Mouse (Mus musculus): Measurements from ENCODE around the gene 1810013L24Rik.
"Not testable (repeated sequence)": the region's sequence is repeated elsewhere in the genome, so short reads cannot be mapped to it uniquely, and the experiment has no call there.

The 1810013L24Rik gene

DNA sequence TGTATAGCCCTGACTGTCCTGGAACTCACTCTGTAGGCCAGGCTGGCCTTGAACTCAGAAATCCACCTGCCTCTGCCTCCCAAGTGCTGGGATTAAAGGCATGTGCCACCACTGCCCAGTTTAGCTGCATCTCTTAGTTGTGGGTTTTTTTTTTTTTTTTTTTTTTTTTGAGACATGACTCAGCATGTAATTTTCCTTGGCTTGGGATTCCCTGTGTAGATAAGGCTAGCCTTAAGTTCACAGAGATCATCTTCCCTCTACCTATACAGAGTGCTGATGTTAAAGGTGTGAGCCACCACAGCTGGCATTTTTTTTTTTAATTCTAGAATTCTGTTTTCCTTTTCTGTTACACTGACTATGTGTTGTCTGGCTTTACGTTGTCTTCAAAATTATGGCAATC, 7.7 kb downstream of the 1810013L24Rik start:
- no peak for DNase-seq

DNA sequence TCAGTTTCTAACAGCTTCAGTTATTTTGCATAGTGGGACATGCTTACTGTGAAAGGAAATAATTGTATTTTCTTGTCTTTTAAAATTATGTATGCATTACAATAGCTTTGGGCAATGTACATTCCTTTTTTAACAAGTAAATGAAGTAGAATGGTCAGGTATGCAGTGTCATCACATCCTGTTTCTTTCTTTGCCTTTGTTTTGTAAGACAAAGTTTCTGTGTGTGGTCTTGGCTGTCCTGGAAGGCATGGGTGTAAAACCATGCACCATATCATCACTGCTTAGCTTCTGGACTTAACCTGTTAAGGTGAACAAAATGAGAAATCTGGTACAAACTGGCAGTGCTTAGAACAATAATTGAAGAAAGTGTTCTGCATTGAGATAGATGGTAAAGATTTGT, 9.0 kb downstream of the 1810013L24Rik start:
- DNase-seq, result no peak

DNA sequence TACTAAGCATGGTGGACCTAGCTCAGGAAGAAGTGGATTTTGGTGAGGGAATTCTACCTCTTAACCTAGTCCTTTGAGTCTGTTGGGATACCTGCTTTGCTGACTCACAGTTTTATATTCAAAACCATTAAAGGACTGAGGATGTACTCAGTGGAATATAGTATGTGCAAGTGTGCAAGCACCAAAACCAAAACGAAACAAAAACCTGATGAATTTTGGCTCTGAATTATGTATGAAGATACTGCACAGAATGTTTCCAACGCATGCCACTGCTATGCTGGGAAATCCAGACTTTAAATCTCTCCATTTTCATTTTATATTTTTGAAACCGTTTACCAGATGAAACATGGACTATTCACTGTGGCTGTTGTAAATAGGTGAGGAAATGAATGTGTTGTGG, 10.7 kb downstream of the 1810013L24Rik start:
- DNase-seq, result no peak

DNA sequence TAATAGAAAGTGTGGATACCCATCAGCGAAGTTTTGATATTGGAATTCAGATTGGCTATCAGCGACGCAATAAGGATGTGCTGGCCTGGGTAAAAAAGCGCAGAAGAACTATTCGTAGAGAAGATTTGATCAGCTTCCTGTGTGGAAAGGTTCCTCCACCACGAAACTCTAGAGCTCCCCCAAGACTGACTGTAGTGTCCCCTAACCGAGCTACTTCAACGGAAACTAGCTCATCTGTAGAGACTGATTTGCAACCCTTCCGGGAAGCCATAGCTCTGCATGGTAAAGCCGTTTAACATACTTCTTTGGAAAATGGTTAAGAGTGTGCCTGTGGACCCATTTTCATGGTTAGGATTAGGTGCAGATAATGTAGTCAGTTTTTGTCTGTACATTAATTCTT, 13.1 kb downstream of the 1810013L24Rik start:
- DNase-seq, result no peak

DNA sequence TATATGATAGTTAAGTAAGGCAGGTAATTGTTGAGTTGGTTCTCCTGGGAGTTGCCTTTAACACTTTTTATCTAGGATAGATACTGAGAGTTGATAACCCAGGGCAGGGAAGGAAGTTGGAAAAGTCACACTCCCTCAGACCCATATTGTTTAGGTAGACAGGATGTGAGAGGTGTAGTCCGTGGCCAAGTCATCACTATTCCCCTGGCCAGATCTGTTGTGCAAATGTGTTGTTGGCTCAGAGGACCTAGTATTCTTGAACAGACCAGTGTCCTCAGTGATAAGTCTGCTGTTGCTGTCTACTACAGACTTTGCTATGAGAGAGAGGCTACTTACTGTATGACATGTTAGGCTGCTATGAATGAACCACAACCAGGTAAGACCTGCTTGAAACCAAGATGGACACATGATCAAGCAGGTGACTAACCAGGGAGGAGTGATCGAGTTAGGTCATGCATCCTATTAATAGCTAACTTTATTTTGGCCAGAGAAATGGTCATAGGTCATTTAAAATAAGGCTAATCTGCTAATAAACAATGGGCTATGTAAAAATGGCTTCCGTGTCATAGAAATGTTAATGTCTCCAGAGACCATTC, 13.8 kb downstream of the 1810013L24Rik start:
- DNase-seq, result no peak

DNA sequence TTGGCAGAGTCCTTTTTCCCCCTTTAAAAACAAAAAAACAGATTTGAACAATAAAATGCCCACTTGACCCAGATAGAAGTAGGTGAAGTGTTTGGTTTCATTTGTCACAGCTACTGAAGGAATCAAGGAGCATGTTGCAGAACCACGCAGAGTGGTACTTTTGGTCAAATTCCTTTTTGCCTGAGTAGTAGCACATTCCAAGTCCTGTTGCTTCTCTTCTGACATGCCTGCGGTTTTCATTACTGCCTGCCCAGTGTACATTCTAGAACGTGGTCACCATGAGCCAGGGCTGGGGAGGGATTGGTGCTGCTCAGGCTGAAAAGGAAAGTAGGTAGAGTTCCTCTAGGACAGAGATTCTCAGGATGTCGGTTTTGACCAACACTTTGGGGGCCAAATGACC, 16.1 kb downstream of the 1810013L24Rik start:
- DNase-seq, result no peak

DNA sequence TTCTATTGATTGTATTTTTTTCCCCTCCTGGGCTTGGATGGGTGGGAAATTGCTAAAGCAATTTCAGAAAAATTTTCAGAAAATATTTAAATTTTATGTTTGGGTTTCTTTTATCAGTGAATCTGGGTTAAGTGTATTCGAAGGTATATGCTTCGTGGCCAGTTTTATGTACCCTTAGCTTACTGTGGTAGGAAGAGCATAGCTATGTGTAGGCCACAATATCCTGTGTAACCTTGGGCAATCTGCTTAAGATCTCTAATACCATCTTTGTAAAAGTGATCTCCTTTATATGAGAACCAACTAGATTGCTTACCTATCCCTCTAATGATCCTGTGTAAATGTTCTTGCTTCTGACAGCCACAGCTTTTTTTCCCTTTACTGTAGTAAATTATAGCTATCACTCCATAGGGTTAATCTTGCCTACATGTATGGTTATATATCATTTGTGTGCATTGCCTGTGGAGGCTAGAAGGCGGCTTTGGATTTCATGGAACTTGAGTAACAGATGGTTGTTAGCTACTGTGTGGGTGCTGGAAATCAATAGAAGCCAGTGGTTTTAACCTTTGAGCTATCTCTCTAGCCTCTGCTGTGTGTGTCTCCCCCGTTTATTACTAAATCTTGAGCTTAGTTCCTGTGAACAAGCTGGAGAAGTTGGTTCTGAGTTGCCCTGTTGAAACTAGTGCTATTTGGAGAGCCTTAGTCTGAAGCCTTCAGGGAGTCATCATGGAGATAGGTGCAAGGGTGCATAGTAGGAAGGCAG, 18.6 kb downstream of the 1810013L24Rik start:
- DNase-seq, result no peak

DNA sequence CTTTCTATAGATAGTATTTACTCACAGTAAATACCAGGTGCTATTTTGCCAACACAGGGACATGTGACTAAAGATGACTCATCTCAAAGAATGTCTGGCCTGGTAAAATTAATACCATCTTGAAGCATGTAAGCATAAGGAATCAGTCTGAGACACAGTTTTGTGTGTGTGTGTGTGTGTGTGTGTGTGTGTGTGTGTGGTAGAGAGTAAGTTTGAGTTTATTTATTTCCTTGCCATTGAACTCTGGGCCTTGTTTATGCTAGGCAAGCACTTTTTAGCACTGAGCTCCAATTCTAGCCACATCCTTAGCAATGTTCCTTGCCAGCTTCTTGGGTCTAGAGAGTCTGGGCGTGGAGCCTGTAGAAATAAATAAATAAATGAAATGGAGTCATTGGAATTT, 20.0 kb downstream of the 1810013L24Rik start:
- no peak for DNase-seq

DNA sequence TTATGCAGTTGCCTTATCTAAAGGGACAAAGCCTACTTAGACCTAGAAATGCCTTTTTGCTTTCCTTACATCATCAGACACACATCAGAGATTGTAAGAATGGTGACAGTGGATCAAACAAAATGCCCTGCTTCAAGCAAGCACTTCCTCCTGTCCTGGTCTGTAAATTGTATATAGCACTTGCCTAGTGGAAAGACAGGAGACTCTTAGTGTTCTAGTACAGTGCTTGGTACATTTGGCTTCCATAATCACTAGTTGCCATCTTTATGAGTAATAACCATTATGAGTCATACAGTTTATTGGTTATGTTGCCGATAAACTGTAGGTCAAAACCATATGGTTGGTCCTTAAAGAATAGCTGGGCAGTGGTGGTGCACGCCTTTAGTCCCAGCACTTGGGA, 25.2 kb downstream of the 1810013L24Rik start:
- no peak for DNase-seq

DNA sequence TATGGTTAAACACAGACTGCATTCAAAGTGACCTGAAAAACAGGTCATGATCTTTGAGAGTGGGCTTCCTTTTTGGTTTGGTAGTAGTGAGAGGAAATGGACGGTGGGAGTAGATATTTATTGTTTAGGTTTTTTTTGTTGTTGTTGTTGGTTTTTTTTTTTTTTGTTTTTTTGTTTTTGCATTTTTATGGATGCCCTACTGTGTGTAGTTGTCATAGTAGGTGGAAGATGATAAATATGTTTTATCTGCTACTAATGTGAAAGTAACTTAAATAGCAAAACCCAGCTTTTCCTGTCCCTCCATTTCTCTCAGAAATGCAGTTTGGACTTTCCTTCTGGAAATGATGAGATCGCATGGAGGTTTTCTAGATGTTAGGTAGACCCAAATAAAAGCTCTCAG, 26.9 kb downstream of the 1810013L24Rik start:
- no peak for DNase-seq

DNA sequence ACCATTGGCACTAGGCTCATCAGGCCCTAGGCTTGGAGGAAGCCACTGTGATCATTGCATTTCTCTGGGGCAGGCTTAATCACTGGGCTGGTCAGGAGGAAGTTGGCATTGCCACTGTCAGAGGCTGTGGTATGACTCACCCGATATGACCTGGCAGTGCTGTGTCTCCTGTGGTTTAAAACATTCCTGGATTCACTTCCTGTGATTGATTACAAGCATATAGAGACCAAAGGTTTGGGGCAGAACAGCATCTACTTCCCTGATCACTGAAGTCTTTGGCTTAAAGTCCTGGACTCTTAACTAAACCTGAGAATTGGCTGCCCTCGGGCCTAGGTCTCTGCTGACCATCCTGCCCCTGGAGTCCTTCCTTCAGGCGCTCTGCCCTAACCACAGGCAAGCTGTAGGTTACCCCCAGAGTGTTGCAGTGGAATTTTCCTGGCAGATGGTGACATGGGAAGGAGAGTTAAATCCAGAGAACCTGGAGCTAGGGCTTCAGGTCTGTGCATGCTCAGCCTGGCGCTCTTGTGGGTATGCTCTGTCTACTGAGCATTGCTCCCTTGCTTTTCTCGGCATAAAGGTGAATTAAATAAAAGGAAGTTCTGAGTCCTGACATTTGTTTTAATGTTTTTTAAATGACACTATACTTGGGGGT, 32.6 kb downstream of the 1810013L24Rik start:
- no peak for DNase-seq

DNA sequence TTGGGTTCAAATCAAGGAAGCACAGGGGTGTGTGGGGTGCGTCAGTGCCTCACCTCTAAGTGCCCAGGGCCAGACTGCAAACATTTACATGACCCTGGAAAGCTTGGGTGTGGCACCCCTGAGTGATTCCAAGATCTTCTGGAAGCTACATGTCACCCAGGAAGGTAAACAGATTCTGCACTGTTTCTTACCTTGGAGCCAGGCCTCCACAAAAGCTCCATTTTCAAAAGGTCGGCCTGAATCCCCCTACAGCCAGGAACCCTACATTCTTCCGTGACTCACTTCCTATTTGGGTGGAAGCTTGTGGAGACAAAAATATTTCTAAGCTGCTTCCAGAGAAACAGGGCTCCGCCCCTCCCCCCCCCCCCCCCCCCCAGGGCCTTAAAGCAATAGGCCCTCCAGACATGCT, 34.3 kb downstream of the 1810013L24Rik start:
- no peak for DNase-seq

DNA sequence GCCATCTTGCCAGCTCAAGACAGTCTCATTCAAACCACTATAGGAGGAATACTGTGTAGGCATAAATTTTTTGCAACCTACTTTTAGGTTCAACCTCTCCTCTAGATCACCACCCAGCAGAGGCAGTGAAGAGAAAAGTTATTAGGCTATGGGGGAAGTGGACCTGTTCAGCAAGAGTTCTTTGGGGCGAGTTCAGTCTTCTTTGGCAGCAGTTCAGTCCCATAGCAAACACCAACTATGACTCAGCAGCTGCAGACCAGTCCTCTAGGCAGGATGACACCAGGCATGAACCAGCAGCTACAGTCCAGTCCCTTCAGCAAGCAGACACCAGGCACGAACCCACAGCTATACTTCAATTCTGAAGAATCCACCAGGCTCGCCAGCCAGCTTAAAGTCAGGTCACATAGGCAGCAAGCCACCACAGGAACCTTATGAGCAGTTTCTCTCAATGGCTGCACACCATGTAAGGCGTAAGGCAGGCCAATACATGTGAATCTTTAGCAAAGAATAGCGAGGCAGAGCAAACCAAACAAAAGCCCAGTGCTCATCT, 37.6 kb downstream of the 1810013L24Rik start:
- no peak for DNase-seq

DNA sequence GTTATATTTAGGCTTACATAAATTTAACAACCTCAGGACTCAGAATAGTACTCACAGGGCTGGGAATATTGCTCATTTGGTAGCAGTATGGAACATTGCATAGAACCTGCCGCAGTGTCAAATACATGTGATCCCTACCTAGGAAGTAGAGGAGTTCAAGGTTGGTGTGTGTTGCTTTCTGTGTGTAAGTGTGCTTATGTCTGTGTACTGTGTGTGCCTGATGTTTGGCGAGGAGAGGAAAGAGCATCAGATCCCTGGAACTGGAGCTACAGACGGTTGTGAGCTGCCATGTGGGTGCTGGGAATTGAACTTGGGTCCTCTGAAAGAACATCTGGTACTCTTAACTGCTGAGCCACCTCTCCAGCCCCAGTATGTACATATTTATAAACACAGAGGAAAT, 38.6 kb downstream of the 1810013L24Rik start:
- no peak for DNase-seq

DNA sequence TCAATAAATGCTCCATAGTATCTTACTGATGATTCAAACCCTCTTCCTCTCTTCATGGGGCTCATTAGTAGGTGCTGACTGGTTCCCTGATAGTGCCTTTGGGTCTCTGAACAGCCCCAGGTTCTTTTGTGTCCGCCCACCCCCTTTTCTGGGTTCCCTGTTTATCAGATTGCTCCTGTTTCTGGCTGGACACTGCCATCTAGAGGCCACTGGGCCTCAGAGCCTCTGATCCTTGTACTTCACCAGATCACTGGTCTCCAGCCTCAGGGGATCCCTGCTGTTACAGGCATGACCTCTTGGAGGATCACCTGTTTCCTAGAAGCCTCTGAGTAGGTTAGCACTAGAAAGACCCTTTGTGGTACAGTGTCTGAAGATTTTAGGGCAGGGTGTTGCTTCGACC, 39.8 kb downstream of the 1810013L24Rik start:
- peak; percentile 72 for DNase-seq

DNA sequence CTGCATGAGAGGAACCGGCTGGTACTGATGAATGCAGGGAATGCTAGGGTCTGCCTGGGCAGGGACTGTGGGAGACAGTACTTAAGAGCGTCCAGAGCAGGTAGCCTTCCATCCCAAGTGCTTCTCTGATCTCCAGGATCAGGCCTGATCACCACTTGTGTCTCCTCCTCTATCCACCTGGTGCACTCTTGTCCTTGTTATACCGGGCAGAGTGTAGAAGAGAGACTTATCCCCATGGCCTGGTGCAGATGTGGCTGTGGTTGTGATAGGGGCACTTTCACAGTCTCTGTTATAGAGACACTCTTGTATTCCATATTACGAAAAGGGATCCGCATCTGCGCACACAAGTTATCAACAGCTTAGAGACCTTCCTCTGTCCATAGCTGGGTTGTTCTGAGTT, 41.5 kb downstream of the 1810013L24Rik start:
- no peak for DNase-seq

DNA sequence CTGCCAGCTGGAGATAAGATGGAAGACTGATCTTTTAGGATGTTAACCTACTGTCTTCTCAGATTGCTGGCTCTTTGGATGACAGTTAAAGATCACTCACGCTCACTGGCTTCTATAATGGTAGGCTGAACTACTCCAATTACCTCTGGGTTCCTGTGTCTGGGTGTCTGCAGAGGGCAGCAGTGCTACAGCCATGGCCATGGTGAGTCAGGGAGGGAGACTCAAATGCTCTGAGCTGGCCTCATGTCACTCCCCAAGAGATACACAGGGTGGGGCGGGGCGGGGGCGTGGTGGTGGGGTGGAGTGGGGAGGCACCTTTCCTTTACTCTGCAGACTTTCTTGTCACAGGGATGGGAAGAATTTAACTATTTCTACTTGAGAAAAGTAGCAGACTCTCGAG, 42.1 kb downstream of the 1810013L24Rik start:
- DNase-seq, result no peak

DNA sequence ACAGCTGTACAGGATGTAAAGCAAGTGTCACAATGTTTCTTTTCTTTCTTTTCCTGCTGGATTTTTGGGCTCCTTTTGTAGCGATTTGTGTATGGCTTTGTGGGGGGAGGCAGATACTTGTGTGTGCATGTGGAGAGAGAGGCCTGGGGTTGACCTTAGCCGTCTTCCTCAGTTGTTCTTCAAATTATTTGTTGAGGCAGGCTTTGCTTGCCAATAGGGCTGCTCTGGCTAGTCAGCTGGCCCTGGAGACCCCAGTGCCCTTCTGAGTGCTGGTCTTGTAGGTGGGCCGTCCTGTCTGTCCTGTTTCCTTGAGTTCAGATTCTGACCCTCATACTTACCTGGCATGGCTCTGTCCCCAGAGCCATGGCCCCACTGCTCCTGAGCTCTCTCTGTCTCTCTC, 42.6 kb downstream of the 1810013L24Rik start:
- no peak for DNase-seq

DNA sequence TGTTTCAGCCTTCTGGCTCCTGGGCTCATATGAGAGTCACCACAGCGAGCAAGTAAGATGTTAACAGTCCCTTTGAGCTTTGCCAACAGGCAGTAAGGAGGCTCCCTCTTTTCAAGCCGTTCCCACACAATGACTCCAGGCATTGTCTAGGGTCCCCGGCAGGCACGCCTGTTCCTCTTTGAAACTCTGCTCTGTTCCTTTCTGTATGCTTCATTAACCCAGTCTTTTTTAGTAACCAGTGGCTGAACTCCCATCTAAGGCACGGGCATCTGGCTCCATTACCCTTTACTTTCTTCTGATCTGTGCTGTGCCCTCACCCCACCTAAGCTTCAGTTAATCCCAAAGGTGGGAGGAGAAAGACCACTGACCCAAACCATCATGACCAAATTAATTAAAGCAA, 50.2 kb downstream of the 1810013L24Rik start:
- DNase-seq, result no peak

DNA sequence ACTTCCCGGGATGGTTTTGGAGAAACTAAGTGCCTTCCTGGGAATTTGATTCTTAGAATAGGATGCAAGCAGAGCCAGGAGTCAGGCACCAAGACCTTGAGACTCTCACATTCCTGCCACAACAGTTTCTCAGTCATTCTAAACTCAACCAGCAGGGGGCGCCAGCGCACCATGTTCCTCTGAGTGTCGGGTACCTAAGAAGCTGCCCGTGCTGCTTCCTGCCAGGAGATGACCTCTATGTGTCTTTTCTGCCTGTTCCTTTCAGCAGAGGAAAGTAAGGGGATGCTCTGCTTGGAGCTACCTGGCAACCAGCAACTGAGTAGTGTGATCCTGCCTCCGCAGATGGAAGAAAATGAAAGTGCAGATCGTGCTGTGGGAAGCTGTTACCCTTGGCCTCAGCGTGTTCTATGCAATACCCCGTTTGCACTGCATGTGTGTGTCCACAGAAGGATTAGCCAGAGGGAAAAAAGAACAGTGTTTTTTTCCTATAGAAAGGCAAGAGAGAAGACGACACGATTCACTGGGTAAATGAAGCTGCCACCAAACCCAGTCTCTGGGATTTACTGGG, 53.9 kb downstream of the 1810013L24Rik start:
- DNase-seq, result peak; percentile 80

DNA sequence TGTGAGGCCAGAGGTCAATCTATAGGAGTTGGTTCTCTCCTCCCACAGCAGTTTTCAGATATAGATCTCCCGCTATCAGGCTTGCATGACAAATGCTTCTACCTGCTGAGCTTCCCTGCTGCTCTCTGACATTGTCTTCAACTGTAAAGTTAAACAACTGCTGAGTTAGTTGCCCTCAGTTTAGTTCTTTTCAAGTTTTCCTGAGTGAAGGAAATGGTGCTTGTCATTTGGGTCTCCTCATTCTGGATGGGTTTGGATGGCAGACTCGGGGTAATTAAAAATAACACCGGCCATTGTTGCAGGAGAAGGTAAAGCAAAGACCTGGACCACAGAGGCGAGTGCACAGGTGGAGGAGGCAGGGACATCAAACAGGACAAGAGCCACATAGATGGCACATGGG, 64.3 kb downstream of the 1810013L24Rik start:
- DNase-seq, result not testable (repeated sequence)

DNA sequence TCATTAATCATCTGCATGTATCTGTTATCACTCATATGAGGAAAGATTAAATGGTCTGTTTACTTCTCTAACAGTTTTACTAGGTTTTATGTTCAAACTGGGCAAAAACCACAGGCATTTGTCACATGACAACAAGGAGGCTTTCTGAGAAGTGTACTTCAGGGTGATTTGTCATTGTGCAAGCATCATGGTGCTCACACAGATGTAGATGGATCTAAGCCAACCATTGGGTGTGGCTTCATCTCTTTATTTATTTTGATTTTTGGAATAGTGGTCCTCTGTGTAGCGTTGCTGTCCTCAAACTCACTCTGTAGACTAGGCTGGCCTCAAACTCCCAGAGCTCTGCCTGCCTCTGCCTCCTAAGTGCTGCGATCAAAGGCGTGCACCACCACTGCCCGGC, 65.4 kb downstream of the 1810013L24Rik start:
- no peak for DNase-seq

DNA sequence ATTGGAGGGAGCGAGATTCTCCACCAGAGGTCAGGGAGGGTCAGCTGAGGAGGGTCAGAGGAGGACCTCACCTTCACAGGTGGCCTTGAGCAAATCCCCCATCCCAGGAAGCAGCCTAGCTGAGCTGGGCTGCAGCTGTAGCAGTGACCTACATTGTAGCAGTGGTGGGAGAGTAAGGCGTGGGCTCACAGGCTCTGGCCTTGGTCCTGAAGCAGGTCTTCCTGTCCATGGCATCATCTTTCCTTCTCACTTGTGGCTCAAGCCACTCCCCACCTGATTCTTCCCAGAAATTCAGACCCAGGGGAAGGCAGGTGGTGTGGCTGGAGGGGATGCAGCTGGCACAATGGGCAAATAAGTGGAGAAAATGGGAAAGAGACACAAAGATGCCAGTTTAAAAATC, 76.2 kb downstream of the 1810013L24Rik start:
- DNase-seq, result not testable (repeated sequence)
